Mouse (Mus musculus) forebrain, embryonic 14.5 days (tissue): ENCODE measurements around the gene Tmem178b. TPM values are rescaled to one million over a fixed set of nuclear protein-coding genes. Genes with fewer than 3 reads are reported as not detected.

Experiments
- ATAC-seq: fragments of 200-750 bp; cut with Nextera tagmentation; 2 replicates; pipeline ENCODE4 v1.8.0; 2017; ENCODE audit warnings: mild to moderate bottlenecking, moderate library complexity
- DNase-seq: peaks from one replicate; pipeline ENCODE4 v3.0.0-alpha.2; 2015; ENCODE audit warnings: low spot score
- H3K27ac ChIP-seq: fragments of 300-500 bp; sonication (generic); 2 replicates; pipeline ENCODE4 v1.5.1; 2014; ENCODE audit warnings: low read depth, mild to moderate bottlenecking, control low read depth, low read length, moderate library complexity
- H3K27me3 ChIP-seq: fragments of 300-500 bp; sonication (generic); replicated peaks from 2 replicates; pipeline ENCODE4 v1.6.1; 2014; ENCODE audit warnings: low read length, control low read depth, mixed read lengths; ENCODE audit not compliant: control insufficient read depth, insufficient read depth
- H3K36me3 ChIP-seq: fragments of 300-500 bp; sonication (generic); 2 replicates; pipeline ENCODE4 v1.6.1; 2014; ENCODE audit warnings: low read length, control low read depth; ENCODE audit not compliant: control insufficient read depth, insufficient read depth
- H3K4me1 ChIP-seq: fragments of 300-500 bp; sonication (generic); 2 replicates; pipeline ENCODE4 v1.6.1; 2014; ENCODE audit warnings: antibody characterized with exemption, low read length, control low read depth; ENCODE audit not compliant: control insufficient read depth, insufficient read depth
- H3K4me2 ChIP-seq: fragments of 300-500 bp; sonication (generic); 2 replicates; pipeline ENCODE4 v1.6.1; 2014; ENCODE audit warnings: mild to moderate bottlenecking, control low read depth, low read length
- H3K4me3 ChIP-seq: fragments of 300-500 bp; sonication (generic); 2 replicates; pipeline ENCODE4 v1.5.1; 2014; ENCODE audit warnings: low read depth, low read length, control low read depth
- H3K9ac ChIP-seq: fragments of 300-500 bp; sonication (generic); 2 replicates; pipeline ENCODE4 v1.6.1; 2014; ENCODE audit warnings: mild to moderate bottlenecking, low read length, control low read depth, moderate library complexity
- H3K9me3 ChIP-seq: fragments of 300-500 bp; sonication (generic); replicated peaks from 2 replicates; pipeline ENCODE4 v1.6.1; 2016; ENCODE audit warnings: low read length, control low read depth, mixed read lengths; ENCODE audit not compliant: control insufficient read depth
- WGBS: fragments of 180-500 bp; shearing (Covaris S2); extraction: QIAGEN DNeasy Blood & Tissue Kit; methylation state at CpG from one replicate; pipeline ENCODE4 v1.1.7; 2014; 5-methylcytosine and 5-hydroxymethylcytosine counted together
- polyA plus RNA-seq: library from polyadenylated mRNA; unstranded; fragments of >200 nt; fragmentation: Nextera tagmentation; extraction: Ambion mirVana; gene quantifications from 2 replicates; pipeline ENCODE4 v1.2.1, GENCODE M21; 2014

The Tmem178b gene
- polyA plus RNA-seq, 1 experiment from 2014 or later = 18.5 TPM

GRCm38 (mm10) chr6:40133436-40133835, 260.4 kb downstream of the Tmem178b start:
- Histone ChIP-seq H3K36me3 (no peaks in the 10 kb centered on the region), H3K9ac (no peak overlapping the region), H3K27me3 (no peaks in the 10 kb centered on the region), H3K9me3 (no peaks in the 10 kb centered on the region), H3K4me2 (no peak overlapping the region), H3K4me3 (no peak overlapping the region), H3K27ac (no peak overlapping the region), H3K4me1 (peaks cover 16% of the 10 kb centered on the region)
- DNase-seq (no peak), ATAC-seq (no peak)
- WGBS = 94% methylated on average over 6 of the region's 6 CpGs

DNA sequence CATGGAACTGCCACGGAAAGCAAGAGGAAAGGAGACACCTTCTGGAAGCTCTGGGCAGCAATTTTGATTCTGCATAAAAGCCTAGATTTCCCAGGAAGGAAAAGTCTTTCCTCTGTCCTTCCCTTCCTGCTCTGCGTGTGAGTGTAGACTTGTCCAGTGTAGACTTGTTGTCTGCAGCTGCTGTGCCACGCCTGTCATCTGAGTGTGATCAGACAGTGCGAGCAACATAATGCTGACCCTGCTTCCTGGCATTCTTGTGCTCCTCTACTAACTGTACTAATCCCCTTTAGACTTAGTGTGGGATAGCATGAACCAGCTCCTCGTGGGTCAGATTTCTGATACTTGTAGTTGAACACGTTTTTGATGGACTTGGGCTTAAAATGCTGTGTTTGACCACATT, 262.6 kb downstream of the Tmem178b start:
- Histone ChIP-seq H3K4me3 (no peak overlapping the region), H3K9ac (no peak overlapping the region), H3K4me1 (peaks cover 16% of the 10 kb centered on the region), H3K4me2 (no peak overlapping the region), H3K9me3 (no peaks in the 10 kb centered on the region), H3K27me3 (no peaks in the 10 kb centered on the region), H3K36me3 (no peaks in the 10 kb centered on the region), H3K27ac (no peak overlapping the region)
- ATAC-seq (no peak), DNase-seq (no peak)
- WGBS = 87% methylated on average over 6 of the region's 6 CpGs

DNA sequence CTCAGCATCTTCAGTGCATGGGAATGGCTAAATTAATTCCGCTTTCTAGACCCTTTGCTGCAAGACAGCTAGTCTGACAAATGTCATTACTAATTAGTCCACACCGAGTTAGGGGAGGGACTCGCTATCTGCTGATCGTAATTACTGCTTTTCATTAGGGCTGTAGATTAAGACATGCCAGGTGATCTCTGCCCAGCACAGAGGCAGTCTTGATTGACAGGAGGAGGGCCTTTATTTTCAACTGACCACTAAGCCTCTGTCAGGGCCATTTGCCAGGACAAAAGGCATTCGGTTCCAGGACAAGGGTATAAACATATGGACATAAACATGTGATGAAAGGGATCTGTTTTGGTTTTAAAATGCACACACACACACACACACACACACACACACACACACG, 264.3 kb downstream of the Tmem178b start:
- peaks cover 16% of the 10 kb centered on the region for H3K4me1 ChIP-seq
- H3K36me3 ChIP-seq = no peaks in the 10 kb centered on the region
- no peak overlapping the region for H3K9ac ChIP-seq
- DNase-seq = peak; percentile 48
- no peaks in the 10 kb centered on the region for H3K27me3 ChIP-seq
- peak overlapping the region; percentile 55; the same call in 1 of the 2 replicates for H3K27ac ChIP-seq
- 12% methylated on average over 6 of the region's 6 CpGs for WGBS
- ATAC-seq = peak; percentile 81
- no peaks in the 10 kb centered on the region for H3K9me3 ChIP-seq
- no peak overlapping the region for H3K4me3 ChIP-seq
- no peak overlapping the region for H3K4me2 ChIP-seq

DNA sequence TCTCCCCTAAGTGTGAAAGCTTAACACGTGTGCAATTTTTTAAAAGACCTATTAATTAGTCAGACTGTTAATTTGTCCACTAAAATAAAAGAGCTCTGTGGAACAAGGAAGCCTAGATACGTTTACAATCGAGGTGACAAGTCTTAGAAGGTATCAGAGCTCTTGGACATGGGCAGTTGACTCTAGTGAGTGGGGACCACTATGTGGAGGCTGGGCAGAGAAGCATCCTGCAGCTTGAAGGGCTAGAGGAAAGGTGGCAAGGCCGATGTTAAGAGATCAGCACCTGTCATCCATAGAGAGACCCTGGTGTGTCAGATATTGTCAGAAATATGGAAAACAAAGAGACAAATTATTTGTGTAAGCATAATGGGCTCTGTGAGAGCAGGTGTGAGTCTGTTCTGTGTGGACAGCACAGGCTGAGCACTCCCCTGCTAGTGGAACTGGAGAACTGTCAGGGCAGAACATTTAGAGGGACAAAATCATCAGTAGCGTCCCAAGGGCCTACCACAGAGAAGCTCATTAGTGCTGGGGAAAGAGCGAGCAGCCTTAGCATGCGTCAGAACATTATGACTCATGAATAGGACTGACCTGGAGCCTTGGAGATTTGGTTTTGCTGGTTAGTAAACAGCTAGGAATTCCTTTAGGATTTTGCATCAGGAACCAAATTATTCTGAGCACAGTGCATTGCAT, 264.9 kb downstream of the Tmem178b start:
- no peak for DNase-seq
- no peaks in the 10 kb centered on the region for H3K36me3 ChIP-seq
- WGBS = 27% methylated on average over 7 of the region's 7 CpGs
- H3K4me2 ChIP-seq = no peak overlapping the region
- H3K9ac ChIP-seq = no peak overlapping the region
- no peak overlapping the region for H3K4me3 ChIP-seq
- H3K4me1 ChIP-seq = peaks cover 16% of the 10 kb centered on the region
- no peaks in the 10 kb centered on the region for H3K27me3 ChIP-seq
- ATAC-seq = peak; percentile 50; the same call in 1 of the 2 replicates
- H3K27ac ChIP-seq = peak overlapping the region; percentile 48; the same call in 1 of the 2 replicates
- no peaks in the 10 kb centered on the region for H3K9me3 ChIP-seq

GRCm38 (mm10) chr6:40142582-40142981, 269.5 kb downstream of the Tmem178b start:
- 44% methylated on average over 5 of the region's 5 CpGs for WGBS
- DNase-seq (no peak), ATAC-seq (no peak)
- H3K4me3 ChIP-seq = no peak overlapping the region
- no peak overlapping the region for H3K9ac ChIP-seq
- H3K36me3 ChIP-seq = no peaks in the 10 kb centered on the region
- no peak overlapping the region for H3K4me2 ChIP-seq
- H3K4me1 ChIP-seq = peaks cover 8% of the 10 kb centered on the region
- H3K27ac ChIP-seq = no peak overlapping the region
- no peaks in the 10 kb centered on the region for H3K27me3 ChIP-seq
- no peaks in the 10 kb centered on the region for H3K9me3 ChIP-seq

GRCm38 (mm10) chr6:40144371-40144770, 271.3 kb downstream of the Tmem178b start:
- Histone ChIP-seq H3K27ac (no peak overlapping the region), H3K4me2 (no peak overlapping the region), H3K4me3 (no peak overlapping the region), H3K4me1 (no peaks in the 10 kb centered on the region), H3K9me3 (no peaks in the 10 kb centered on the region), H3K27me3 (no peaks in the 10 kb centered on the region), H3K36me3 (no peaks in the 10 kb centered on the region), H3K9ac (no peak overlapping the region)
- no peak for DNase-seq
- 77% methylated on average over 9 of the region's 9 CpGs for WGBS
- ATAC-seq = no peak

DNA sequence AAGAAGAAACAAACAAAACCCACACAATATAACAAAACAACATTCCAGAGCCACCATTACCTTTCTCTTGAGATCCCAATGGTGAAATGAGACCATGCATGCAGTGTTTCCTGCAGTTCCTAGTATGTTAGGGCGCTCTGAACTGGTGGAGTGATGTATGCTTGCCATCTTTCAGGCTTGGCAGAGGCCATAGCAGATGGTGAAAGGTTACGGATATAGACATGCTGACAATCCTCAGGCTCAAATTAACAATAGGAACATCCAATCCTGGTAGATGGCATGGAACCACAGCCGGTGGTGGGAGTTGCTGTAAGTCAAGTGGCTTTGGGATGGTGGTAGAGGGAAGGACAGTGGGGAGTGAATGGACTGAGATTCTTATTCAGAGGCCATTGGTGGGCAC, 272.5 kb downstream of the Tmem178b start:
- H3K9me3 ChIP-seq = no peaks in the 10 kb centered on the region
- no peak overlapping the region for H3K4me3 ChIP-seq
- no peaks in the 10 kb centered on the region for H3K4me1 ChIP-seq
- no peaks in the 10 kb centered on the region for H3K27me3 ChIP-seq
- 96% methylated on average over 3 of the region's 3 CpGs for WGBS
- no peak overlapping the region for H3K4me2 ChIP-seq
- ATAC-seq = no peak
- DNase-seq = no peak
- H3K9ac ChIP-seq = no peak overlapping the region
- H3K27ac ChIP-seq = no peak overlapping the region
- no peaks in the 10 kb centered on the region for H3K36me3 ChIP-seq

- Histone ChIP-seq H3K4me2 (no peak overlapping the region), H3K27me3 (no peaks in the 10 kb centered on the region), H3K4me1 (no peaks in the 10 kb centered on the region), H3K9me3 (no peaks in the 10 kb centered on the region), H3K9ac (no peak overlapping the region), H3K27ac (no peak overlapping the region), H3K4me3 (no peak overlapping the region), H3K36me3 (no peaks in the 10 kb centered on the region)
- 89% methylated on average over 8 of the region's 8 CpGs for WGBS
- DNase-seq (no peak), ATAC-seq (no peak)
These were observed 279.2 kb downstream of the Tmem178b start for GRCm38 (mm10) chr6:40152241-40152640.

DNA sequence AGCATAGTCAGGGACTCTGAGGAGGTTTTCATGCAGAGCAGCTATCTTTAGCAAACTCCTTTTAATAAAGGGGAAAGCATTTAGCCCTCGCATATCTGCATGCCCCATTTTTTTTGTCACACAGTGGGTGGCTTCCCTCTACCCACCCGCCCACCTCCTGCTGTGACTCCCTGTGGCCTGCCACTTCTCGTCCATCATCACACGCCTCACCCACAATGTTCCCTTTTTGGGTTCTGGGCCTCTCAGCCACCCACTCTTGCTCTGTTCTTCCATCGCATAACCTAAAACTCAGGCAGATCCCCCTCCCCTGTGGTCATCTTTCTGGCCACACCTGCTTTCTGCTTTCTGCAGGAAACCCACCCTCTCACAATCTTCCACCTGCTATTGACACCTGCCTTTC, 288.3 kb downstream of the Tmem178b start:
- Histone ChIP-seq H3K4me1 (no peaks in the 10 kb centered on the region), H3K4me3 (no peak overlapping the region), H3K4me2 (no peak overlapping the region), H3K27ac (no peak overlapping the region), H3K9ac (no peak overlapping the region), H3K27me3 (no peaks in the 10 kb centered on the region), H3K36me3 (no peaks in the 10 kb centered on the region), H3K9me3 (no peaks in the 10 kb centered on the region)
- no peak for ATAC-seq
- 85% methylated on average over 5 of the region's 5 CpGs for WGBS
- DNase-seq = no peak
